Mouse (Mus musculus) embryonic stem cell, embryonic (primary cell): ENCODE measurements around the gene Treh.

ENCODE experiments used
- CTCF ChIA-PET, 4 experiments: fragments of 300-600 bp in 2 of 4; fragments of 350-600 bp in 2 of 4; sonication (Branson Sonifier 250); formaldehyde crosslinking; loops; one replicate each; lab custom pipeline; 2022; ENCODE audit warnings: inconsistent platforms in 2 of 4; lab: Charles Lee
- POLR2A ChIA-PET, 4 experiments: fragments of 300-600 bp in 2 of 4; fragments of 350-600 bp in 2 of 4; sonication (Branson Sonifier 250); formaldehyde crosslinking; loops; one replicate each; lab custom pipeline; 2022; ENCODE audit warnings: antibody characterized with exemption in 4 of 4, inconsistent platforms in 1 of 4; lab: Charles Lee

Treh gene

DNA sequence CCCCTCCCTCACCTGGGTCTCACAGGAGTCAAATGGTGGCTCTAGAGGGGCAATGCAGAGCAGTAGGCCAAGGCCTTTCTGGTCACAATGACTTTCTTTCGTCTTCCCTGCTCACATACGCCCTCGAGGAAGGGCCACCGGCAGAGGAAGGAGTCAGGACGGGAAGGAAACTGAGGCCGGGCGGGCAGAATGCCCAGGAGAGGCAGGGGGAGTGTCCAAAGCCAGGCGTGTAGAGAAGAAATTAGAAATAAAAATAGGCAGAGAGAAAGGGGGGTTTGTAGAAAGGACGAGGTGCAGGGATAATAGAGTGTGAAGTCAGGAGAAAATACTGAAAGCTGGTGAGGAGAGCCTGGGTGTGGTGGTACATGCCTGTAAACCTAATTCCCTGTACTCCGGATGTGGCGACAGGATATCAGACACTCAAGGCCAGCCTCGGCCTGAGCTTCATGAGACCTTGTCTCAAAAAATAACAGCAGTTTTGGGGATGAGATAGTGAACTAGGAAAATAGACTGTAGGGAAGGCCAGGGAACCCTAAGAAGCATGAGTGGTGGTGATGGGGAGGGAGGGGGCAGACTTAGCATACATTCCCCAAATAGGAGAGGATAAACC is 60.0 kb downstream of the Treh start:
- ChIA-PET POLR2A (interaction anchor here in 3 of 4 experiments (0.5 to 2.8 kb wide), 9 partner anchors 9 to 228 kb away, joined by 3 to 15 read pairs (median 3); partner anchors contain the start of genes Arcn1 (in 1 of the 3) and Ift46 (in 1 of the 3)), CTCF (interaction anchor here in 3 of 4 experiments (0.5 to 1.9 kb wide), 7 partner anchors 12 to 77 kb away, joined by 3 to 9 read pairs (median 4); no protein-coding TSS in a partner anchor)

DNA sequence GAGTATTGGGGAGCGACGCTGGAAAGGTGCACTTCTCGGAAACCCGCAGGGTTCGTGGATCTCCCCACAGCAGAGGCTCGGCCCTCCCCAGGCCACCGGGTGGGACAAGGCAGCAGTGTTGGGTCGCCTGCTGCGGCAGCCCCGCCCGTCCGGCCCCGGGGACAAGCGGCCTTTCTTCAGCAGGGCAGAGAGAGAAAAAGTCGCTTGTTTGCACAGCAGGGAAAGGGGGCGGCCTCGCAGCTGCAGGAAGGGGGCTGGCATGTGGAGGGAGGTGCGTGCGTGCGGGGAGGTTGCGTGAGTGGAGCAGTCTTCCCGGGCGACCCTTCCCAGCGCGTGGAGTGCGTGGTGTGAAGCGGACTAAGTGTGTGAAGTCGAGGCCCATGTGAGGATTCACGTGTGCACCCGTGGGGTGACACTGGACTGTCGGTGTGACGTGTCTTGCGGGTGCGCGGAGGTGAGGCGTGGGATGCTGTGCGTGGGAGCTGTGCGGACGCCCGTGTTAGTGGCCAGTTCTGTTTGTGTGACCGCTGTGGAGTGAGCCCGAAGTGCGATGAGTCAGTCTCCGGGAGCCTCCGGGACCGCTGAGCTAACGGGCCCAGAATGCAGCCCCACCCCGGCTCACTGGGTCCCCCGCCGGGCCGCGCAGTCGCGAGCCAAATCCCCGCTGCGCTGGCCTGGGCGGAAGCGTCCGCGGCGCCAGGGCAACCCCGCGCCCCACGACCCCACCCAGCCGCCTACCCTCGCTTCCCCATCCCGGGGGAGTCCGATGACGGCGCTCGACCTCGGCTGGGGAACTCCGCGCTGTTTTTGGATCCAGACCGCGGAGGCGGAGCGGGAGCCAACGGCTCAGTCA is 60.9 kb downstream of the Treh start:
- ChIA-PET CTCF (interaction anchor here (0.5 to 3.0 kb wide), 12 partner anchors 13 to 493 kb away, joined by 3 to 17 read pairs (median 4); partner anchors contain the start of gene Ccdc153 (in 1 of the 4)), POLR2A (interaction anchor here (0.5 to 2.8 kb wide), 17 partner anchors 10 to 229 kb away, joined by 3 to 15 read pairs (median 4); partner anchors contain the start of genes Arcn1 (in 2 of the 4) and Ift46 (in 2 of the 4))

DNA sequence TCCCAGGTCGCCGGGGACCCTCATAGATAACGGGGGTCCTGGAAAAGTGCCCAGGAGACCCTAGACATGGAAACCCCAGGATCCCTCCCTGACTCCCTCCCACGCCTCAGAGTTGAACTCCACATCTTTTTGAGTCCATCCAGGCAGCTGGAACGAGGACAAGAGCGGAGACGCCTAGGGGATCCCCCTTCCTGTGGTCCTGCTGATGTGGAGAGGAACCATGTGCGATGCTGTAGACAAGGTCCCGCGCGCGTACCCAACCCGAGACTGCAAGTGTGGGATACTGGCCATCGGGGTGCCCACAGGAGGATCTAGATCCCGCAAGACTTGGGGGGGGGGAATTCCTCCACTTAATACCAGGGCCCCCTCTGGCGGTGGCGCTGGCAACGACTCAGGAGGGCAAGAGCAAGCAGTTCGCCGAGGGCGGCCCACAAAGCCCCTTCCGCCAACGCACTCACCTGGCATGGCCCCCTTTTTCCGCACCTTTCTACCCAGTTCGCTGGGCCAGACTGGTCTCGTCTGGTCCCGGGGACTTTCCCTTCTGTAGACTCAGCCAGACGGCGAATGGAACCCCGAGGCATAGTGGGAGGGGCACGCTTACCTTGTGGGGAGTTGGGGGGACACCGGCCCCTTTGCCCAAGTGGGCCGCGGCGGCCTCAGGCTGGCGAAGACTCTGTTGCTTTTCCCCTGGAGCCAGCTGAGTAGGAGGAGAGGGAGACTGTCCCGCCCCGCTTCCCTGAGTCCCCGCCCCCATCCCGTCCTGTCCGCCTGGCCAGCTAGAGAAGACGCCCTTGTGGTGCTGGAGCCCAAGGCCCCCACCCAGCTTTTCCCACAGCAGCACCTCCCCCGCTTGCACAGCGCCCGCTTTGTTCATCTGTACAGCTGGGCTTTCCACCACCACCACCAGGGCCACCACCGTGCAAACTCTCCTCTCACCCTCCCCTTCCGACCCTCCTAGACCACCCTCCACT is 61.8 kb downstream of the Treh start, which contains the start of gene Phldb1:
Gene Phldb1, minus strand, starts transcription at position 675 of the 971 bp plus-strand sequence.
- POLR2A ChIA-PET: interaction anchor here (0.5 to 2.8 kb wide), 15 partner anchors 11 to 373 kb away, joined by 3 to 15 read pairs (median 4); partner anchors contain the start of genes Arcn1 (in 2 of the 4), Ift46 (in 2 of the 4) and Vps11 (in 1 of the 4)
- CTCF ChIA-PET: interaction anchor here (0.5 to 3.0 kb wide), 15 partner anchors 15 to 734 kb away, joined by 3 to 17 read pairs (median 3); partner anchors contain the start of gene Ccdc153 (in 1 of the 4)

DNA sequence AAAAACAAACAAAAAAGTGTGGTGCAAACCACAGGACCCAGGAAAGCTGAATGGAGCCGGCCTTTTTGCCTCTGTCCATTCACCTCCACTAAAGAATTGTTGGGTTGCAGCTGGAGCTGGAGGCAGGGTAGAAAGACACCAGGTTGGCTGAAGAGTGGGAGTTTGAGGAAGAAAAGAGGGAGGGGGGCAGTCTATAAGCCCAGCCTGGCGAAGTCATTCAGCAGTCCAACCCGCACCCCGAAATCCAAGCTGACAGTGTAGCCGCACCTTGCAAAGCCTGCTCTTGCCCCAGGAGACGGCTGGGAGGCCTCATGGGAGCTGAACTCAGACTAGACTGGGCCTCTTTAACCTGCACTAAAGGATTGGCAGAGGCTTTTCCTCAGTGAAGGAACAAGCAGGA is 62.9 kb downstream of the Treh start:
- ChIA-PET POLR2A (interaction anchor here in 2 of 4 experiments (0.7 to 1.7 kb wide), 4 partner anchors 13 to 147 kb away, joined by 3 to 6 read pairs (median 3); partner anchors contain the start of genes Arcn1 (in 1 of the 2) and Ift46 (in 1 of the 2)), CTCF (interaction anchor here (0.7 to 3.0 kb wide), 8 partner anchors 51 to 387 kb away, joined by 3 to 17 read pairs (median 4); no protein-coding TSS in a partner anchor)
